Mouse (Mus musculus): ENCODE results near the gene Rab11b. TPM values are rescaled to one million over a fixed set of nuclear protein-coding genes. Genes with fewer than 3 reads are reported as not detected.

Rab11b gene
- polyA plus RNA-seq, 1 experiment from 2014 or later, result 452 TPM

DNA sequence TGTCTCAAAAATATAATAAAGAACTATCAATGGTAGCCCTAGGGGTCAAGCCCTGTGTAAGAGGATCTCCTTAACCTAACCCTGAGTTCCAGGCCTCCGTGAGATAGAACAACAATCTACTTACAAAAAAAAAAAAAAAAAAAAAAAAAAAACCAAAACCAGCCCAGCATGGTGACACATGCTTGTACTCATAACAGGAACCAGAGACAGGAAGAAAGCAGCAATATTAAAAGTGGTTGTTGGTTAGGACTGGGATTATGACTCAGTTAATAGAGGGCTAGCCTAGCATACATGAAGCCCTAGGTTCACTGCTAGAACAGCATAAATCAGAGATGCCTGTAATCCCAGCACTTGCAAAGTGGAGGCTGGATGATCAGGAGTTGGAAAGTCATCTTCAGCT lies 58.2 kb downstream of the Rab11b start:
- Histone ChIP-seq H3K27me3 (no peaks in the 10 kb centered on the region), H3K27ac (replicated peaks) (no peak overlapping the region), H3K4me3 (no peak overlapping the region), H3K36me3 (peaks cover 28% of the 10 kb centered on the region; the same call in 1 of the 2 replicates), H3K4me2 (replicated peaks) (no peak overlapping the region), H3K9ac (replicated peaks) (no peak overlapping the region), H3K4me1 (no peaks in the 10 kb centered on the region), H3K9me3 (no peaks in the 10 kb centered on the region)
- no peak for ATAC-seq (replicated peaks)
- WGBS, result 91% methylated on average over 1 of the region's 1 CpGs

DNA sequence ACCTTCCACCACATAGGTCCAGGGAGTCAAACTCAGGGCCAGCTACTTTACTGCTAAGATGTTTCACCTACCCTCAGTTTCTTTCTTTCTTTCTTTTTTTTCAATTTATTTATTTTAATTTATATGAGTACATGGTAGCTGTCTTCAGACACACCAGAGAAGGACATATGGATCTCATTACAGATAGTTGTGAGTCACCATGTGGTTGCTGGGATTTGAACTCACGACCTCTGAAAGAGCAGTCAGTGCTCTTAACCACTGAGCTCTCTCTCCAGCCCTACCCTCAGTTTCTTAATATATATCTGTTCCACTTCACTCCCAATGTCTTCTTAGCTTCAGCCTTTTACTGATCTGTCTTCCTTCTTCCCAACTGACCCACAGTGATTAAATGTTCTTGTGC lies 64.9 kb downstream of the Rab11b start:
- Histone ChIP-seq H3K27ac (replicated peaks) (no peak overlapping the region), H3K4me1 (no peaks in the 10 kb centered on the region), H3K4me2 (replicated peaks) (no peak overlapping the region), H3K36me3 (peaks cover 38% of the 10 kb centered on the region; the same call in 1 of the 2 replicates), H3K27me3 (no peaks in the 10 kb centered on the region), H3K9ac (replicated peaks) (no peak overlapping the region), H3K4me3 (no peak overlapping the region), H3K9me3 (no peaks in the 10 kb centered on the region)
- 97% methylated on average over 1 of the region's 1 CpGs for WGBS
- no peak for ATAC-seq (replicated peaks)

Other genes with a start within 250 kb of the Rab11b start
- 37.8 and 40.7 TPM in 2 replicates for gene Adamts10, start 236.3 kb downstream of the Rab11b start, polyA plus RNA-seq (2015; fragmentation: Nextera tagmentation; extraction: Ambion mirVana)
- 1.7 and 2.1 TPM in 2 replicates for gene Myo1f, start 204.8 kb downstream of the Rab11b start, polyA plus RNA-seq (2015; fragmentation: Nextera tagmentation; extraction: Ambion mirVana)
- 58.9 and 59.3 TPM in 2 replicates for gene Zfp414, start 131.4 kb downstream of the Rab11b start, polyA plus RNA-seq (2015; fragmentation: Nextera tagmentation; extraction: Ambion mirVana)
- 0.41 and 0.46 TPM in 2 replicates for gene Pram1, start 122.5 kb downstream of the Rab11b start, polyA plus RNA-seq (2015; fragmentation: Nextera tagmentation; extraction: Ambion mirVana)
- 246 and 265 TPM in 2 replicates for gene Hnrnpm, start 73.7 kb downstream of the Rab11b start, polyA plus RNA-seq (2015; fragmentation: Nextera tagmentation; extraction: Ambion mirVana)
- 71.8 and 72.8 TPM in 2 replicates for gene March2, start 41.9 kb downstream of the Rab11b start, polyA plus RNA-seq (2015; fragmentation: Nextera tagmentation; extraction: Ambion mirVana)
- 12.8 and 14.0 TPM in 2 replicates for gene Angptl4, start 21.3 kb upstream of the Rab11b start, polyA plus RNA-seq (2015; fragmentation: Nextera tagmentation; extraction: Ambion mirVana)
- 41.4 and 42.5 TPM in 2 replicates for gene Kank3, start 50.0 kb upstream of the Rab11b start, polyA plus RNA-seq (2015; fragmentation: Nextera tagmentation; extraction: Ambion mirVana)
- gene Rps28, start 64.0 kb upstream of the Rab11b start, polyA plus RNA-seq (2015; fragmentation: Nextera tagmentation; extraction: Ambion mirVana), result 612 and 676 TPM in 2 replicates
- gene Ndufa7, start 64.0 kb upstream of the Rab11b start, polyA plus RNA-seq (2015; fragmentation: Nextera tagmentation; extraction: Ambion mirVana), result 417 and 444 TPM in 2 replicates
- gene Cd320, start 82.6 kb upstream of the Rab11b start, polyA plus RNA-seq (2015; fragmentation: Nextera tagmentation; extraction: Ambion mirVana), result 60.7 and 63.5 TPM in 2 replicates
- not detected in 2 replicates for gene Gm7029, start 113.3 kb upstream of the Rab11b start, polyA plus RNA-seq (2015; fragmentation: Nextera tagmentation; extraction: Ambion mirVana)
- gene Kifc1, start 130.1 kb upstream of the Rab11b start, polyA plus RNA-seq (2015; fragmentation: Nextera tagmentation; extraction: Ambion mirVana), result 3.3 and 4.3 TPM in 2 replicates
- gene Platr17, start 144.6 kb upstream of the Rab11b start, polyA plus RNA-seq (2015; fragmentation: Nextera tagmentation; extraction: Ambion mirVana), result 0.32 and 0.80 TPM in 2 replicates
- 61.5 and 63.5 TPM in 2 replicates for gene Daxx, start 148.9 kb upstream of the Rab11b start, polyA plus RNA-seq (2015; fragmentation: Nextera tagmentation; extraction: Ambion mirVana)
- gene Tapbp, start 155.4 kb upstream of the Rab11b start, polyA plus RNA-seq (2015; fragmentation: Nextera tagmentation; extraction: Ambion mirVana), result 18.2 and 18.4 TPM in 2 replicates
- gene Zbtb22, start 155.4 kb upstream of the Rab11b start, polyA plus RNA-seq (2015; fragmentation: Nextera tagmentation; extraction: Ambion mirVana), result 18.7 and 19.5 TPM in 2 replicates
- 46.6 and 47.2 TPM in 2 replicates for gene Rgl2, start 169.0 kb upstream of the Rab11b start, polyA plus RNA-seq (2015; fragmentation: Nextera tagmentation; extraction: Ambion mirVana)
- 198 and 212 TPM in 2 replicates for gene Pfdn6, start 179.8 kb upstream of the Rab11b start, polyA plus RNA-seq (2015; fragmentation: Nextera tagmentation; extraction: Ambion mirVana)
- gene Wdr46, start 180.1 kb upstream of the Rab11b start, polyA plus RNA-seq (2015; fragmentation: Nextera tagmentation; extraction: Ambion mirVana), result 31.0 and 33.4 TPM in 2 replicates
- 10.1 and 10.4 TPM in 2 replicates for gene B3galt4, start 191.0 kb upstream of the Rab11b start, polyA plus RNA-seq (2015; fragmentation: Nextera tagmentation; extraction: Ambion mirVana)
- gene Vps52, start 195.3 kb upstream of the Rab11b start, polyA plus RNA-seq (2015; fragmentation: Nextera tagmentation; extraction: Ambion mirVana), result 75.8 and 79.7 TPM in 2 replicates
- gene Rps18, start 195.5 kb upstream of the Rab11b start, polyA plus RNA-seq (2015; fragmentation: Nextera tagmentation; extraction: Ambion mirVana), result 864 and 971 TPM in 2 replicates
- gene H2-K1, start 239.8 kb upstream of the Rab11b start, polyA plus RNA-seq (2015; fragmentation: Nextera tagmentation; extraction: Ambion mirVana), result 8.1 and 13.0 TPM in 2 replicates

All from forebrain, embryonic 15.5 days (tissue).